Mouse (Mus musculus) midbrain, embryonic 15.5 days (tissue): Measurements from ENCODE around the gene Zfp1. TPM values are rescaled to one million over a fixed set of nuclear protein-coding genes. Genes with fewer than 3 reads are reported as not detected.

Source experiments
- ATAC-seq: fragments of 200-750 bp; cut with Nextera tagmentation; replicated peaks from 2 replicates; pipeline ENCODE4 v1.8.0; 2017; ENCODE audit warnings: moderate TSS enrichment
- H3K27ac ChIP-seq: fragments of 300-500 bp; sonication (generic); 2 replicates; pipeline ENCODE4 v1.5.1; 2015; ENCODE audit warnings: mild to moderate bottlenecking, inconsistent platforms
- H3K27me3 ChIP-seq: fragments of 300-500 bp; sonication (generic); replicated peaks from 2 replicates; pipeline ENCODE4 v1.6.1; 2015; ENCODE audit warnings: inconsistent platforms
- H3K36me3 ChIP-seq: fragments of 300-500 bp; sonication (generic); replicated peaks from 2 replicates; pipeline ENCODE4 v1.6.1; 2015; ENCODE audit warnings: inconsistent platforms
- H3K4me1 ChIP-seq: fragments of 300-500 bp; sonication (generic); 2 replicates; pipeline ENCODE4 v1.6.1; 2015; ENCODE audit warnings: inconsistent platforms
- H3K4me2 ChIP-seq: fragments of 300-500 bp; sonication (generic); 2 replicates; pipeline ENCODE4 v1.6.1; 2015; ENCODE audit warnings: inconsistent platforms, mild to moderate bottlenecking, moderate library complexity
- H3K4me3 ChIP-seq: fragments of 300-500 bp; sonication (generic); 2 replicates; pipeline ENCODE4 v1.5.1; 2015; ENCODE audit warnings: mild to moderate bottlenecking, inconsistent platforms
- H3K9ac ChIP-seq: fragments of 300-500 bp; sonication (generic); 2 replicates; pipeline ENCODE4 v1.6.1; 2015; ENCODE audit warnings: mild to moderate bottlenecking, inconsistent platforms
- H3K9me3 ChIP-seq: fragments of 300-500 bp; sonication (generic); 2 replicates; pipeline ENCODE4 v1.6.1; 2016; ENCODE audit warnings: inconsistent platforms
- WGBS: fragments of 180-500 bp; shearing (Covaris S2); methylation state at CpG from one replicate; pipeline ENCODE4 v1.1.7; 2015; ENCODE audit warnings: mixed read lengths; 5-methylcytosine and 5-hydroxymethylcytosine counted together
- polyA plus RNA-seq: library from polyadenylated mRNA; unstranded; fragments of >200 nt; fragmentation: Nextera tagmentation; extraction: Ambion mirVana; gene quantifications from 2 replicates; pipeline ENCODE4 v1.2.1, GENCODE M21; 2015

Zfp1 gene
- polyA plus RNA-seq, 1 experiment from 2014 or later = 29.1 TPM

- no peaks in the 10 kb centered on the region for H3K27me3 ChIP-seq
- H3K4me2 ChIP-seq = no peak overlapping the region
- H3K4me3 ChIP-seq = no peak overlapping the region
- H3K9me3 ChIP-seq = no peaks in the 10 kb centered on the region
- H3K9ac ChIP-seq = no peak overlapping the region
- H3K4me1 ChIP-seq = no peaks in the 10 kb centered on the region
- no peak overlapping the region for H3K27ac ChIP-seq
- ATAC-seq = no peak
- 33% methylated on average over 9 of the region's 9 CpGs for WGBS
- no peaks in the 10 kb centered on the region for H3K36me3 ChIP-seq
Measured at GRCm38 (mm10) chr8:111682521-111682920, 39.3 kb downstream of the Zfp1 start.

- ATAC-seq = no peak
- WGBS = 88% methylated on average over 13 of the region's 13 CpGs
Measured at GRCm38 (mm10) chr8:111686881-111687280, 43.7 kb downstream of the Zfp1 start.

GRCm38 (mm10) chr8:111690960-111691445 lies 47.8 kb downstream of the Zfp1 start, which contains the start of gene Ctrb1:
Gene Ctrb1, minus strand, starts transcription at chr8:111691010.
- Histone ChIP-seq H3K9ac (no peak within 1 kb of the TSS), H3K36me3 (no peaks in the 10 kb centered on the region), H3K4me2 (no peak within 1 kb of the TSS), H3K27ac (no peak within 1 kb of the TSS), H3K27me3 (no peaks in the 10 kb centered on the region), H3K4me1 (no peaks in the 10 kb centered on the region), H3K9me3 (no peaks in the 10 kb centered on the region), H3K4me3 (no peak within 1 kb of the TSS)
- 87% methylated on average over 2 of the region's 2 CpGs for WGBS
- ATAC-seq = no peak

More at GRCm38 (mm10) chr8:111686881-111687280, 43.7 kb downstream of the Zfp1 start:
- Histone ChIP-seq H3K27me3 (no peaks in the 10 kb centered on the region), H3K9me3 (no peaks in the 10 kb centered on the region), H3K4me3 (no peak overlapping the region), H3K27ac (no peak overlapping the region), H3K4me2 (no peak overlapping the region), H3K4me1 (no peaks in the 10 kb centered on the region), H3K9ac (no peak overlapping the region), H3K36me3 (no peaks in the 10 kb centered on the region)

GRCm38 (mm10) chr8:111693261-111693741 lies 50.1 kb downstream of the Zfp1 start:
- H3K9me3 ChIP-seq = no peaks in the 10 kb centered on the region
- no peak overlapping the region for H3K9ac ChIP-seq
- H3K27ac ChIP-seq = no peak overlapping the region
- no peaks in the 10 kb centered on the region for H3K4me1 ChIP-seq
- H3K4me2 ChIP-seq = no peak overlapping the region
- ATAC-seq = no peak
- no peak overlapping the region for H3K4me3 ChIP-seq
- no peaks in the 10 kb centered on the region for H3K36me3 ChIP-seq
- 63% methylated on average over 6 of the region's 6 CpGs for WGBS
- no peaks in the 10 kb centered on the region for H3K27me3 ChIP-seq

- H3K9me3 ChIP-seq = no peaks in the 10 kb centered on the region
- H3K27me3 ChIP-seq = no peaks in the 10 kb centered on the region
- ATAC-seq = no peak
- H3K4me1 ChIP-seq = no peaks in the 10 kb centered on the region
- no peak overlapping the region for H3K4me3 ChIP-seq
- 80% methylated on average over 7 of the region's 7 CpGs for WGBS
- no peaks in the 10 kb centered on the region for H3K36me3 ChIP-seq
- no peak overlapping the region for H3K9ac ChIP-seq
- no peak overlapping the region for H3K4me2 ChIP-seq
- no peak overlapping the region for H3K27ac ChIP-seq
Measured at GRCm38 (mm10) chr8:111695441-111695840, 52.2 kb downstream of the Zfp1 start.

GRCm38 (mm10) chr8:111697655-111698054 lies 54.5 kb downstream of the Zfp1 start:
- 80% methylated on average over 10 of the region's 10 CpGs for WGBS

GRCm38 (mm10) chr8:111699035-111699434 lies 55.8 kb downstream of the Zfp1 start:
- Histone ChIP-seq H3K27ac (no peak overlapping the region), H3K4me2 (no peak overlapping the region), H3K36me3 (no peaks in the 10 kb centered on the region), H3K27me3 (no peaks in the 10 kb centered on the region), H3K9me3 (no peaks in the 10 kb centered on the region), H3K9ac (no peak overlapping the region), H3K4me1 (no peaks in the 10 kb centered on the region), H3K4me3 (no peak overlapping the region)
- 53% methylated on average over 1 of the region's 1 CpGs for WGBS
- no peak for ATAC-seq

More at GRCm38 (mm10) chr8:111697655-111698054, 54.5 kb downstream of the Zfp1 start:
- H3K27me3 ChIP-seq = no peaks in the 10 kb centered on the region
- no peaks in the 10 kb centered on the region for H3K9me3 ChIP-seq
- H3K36me3 ChIP-seq = no peaks in the 10 kb centered on the region
- H3K27ac ChIP-seq = no peak overlapping the region
- H3K9ac ChIP-seq = no peak overlapping the region
- H3K4me3 ChIP-seq = no peak overlapping the region
- H3K4me2 ChIP-seq = no peak overlapping the region
- no peaks in the 10 kb centered on the region for H3K4me1 ChIP-seq
- no peak for ATAC-seq

- H3K4me2 ChIP-seq = no peak overlapping the region
- no peak overlapping the region for H3K9ac ChIP-seq
- 82% methylated on average over 3 of the region's 3 CpGs for WGBS
- H3K9me3 ChIP-seq = no peaks in the 10 kb centered on the region
- H3K4me3 ChIP-seq = no peak overlapping the region
- H3K4me1 ChIP-seq = no peaks in the 10 kb centered on the region
- no peaks in the 10 kb centered on the region for H3K27me3 ChIP-seq
- ATAC-seq = no peak
- no peak overlapping the region for H3K27ac ChIP-seq
- no peaks in the 10 kb centered on the region for H3K36me3 ChIP-seq
Measured at GRCm38 (mm10) chr8:111700201-111700600, 57.0 kb downstream of the Zfp1 start.

GRCm38 (mm10) chr8:111700740-111701139 lies 57.5 kb downstream of the Zfp1 start:
- WGBS = 91% methylated on average over 5 of the region's 5 CpGs
- no peak overlapping the region for H3K4me2 ChIP-seq
- no peaks in the 10 kb centered on the region for H3K4me1 ChIP-seq
- no peak overlapping the region for H3K27ac ChIP-seq
- H3K36me3 ChIP-seq = no peaks in the 10 kb centered on the region
- ATAC-seq = no peak
- no peaks in the 10 kb centered on the region for H3K9me3 ChIP-seq
- no peaks in the 10 kb centered on the region for H3K27me3 ChIP-seq
- H3K4me3 ChIP-seq = no peak overlapping the region
- no peak overlapping the region for H3K9ac ChIP-seq

- no peak for ATAC-seq
- H3K36me3 ChIP-seq = no peaks in the 10 kb centered on the region
- H3K4me1 ChIP-seq = no peaks in the 10 kb centered on the region
- 81% methylated on average over 9 of the region's 9 CpGs for WGBS
- H3K4me3 ChIP-seq = no peak overlapping the region
- no peak overlapping the region for H3K9ac ChIP-seq
- no peaks in the 10 kb centered on the region for H3K9me3 ChIP-seq
- no peak overlapping the region for H3K4me2 ChIP-seq
- H3K27me3 ChIP-seq = no peaks in the 10 kb centered on the region
- no peak overlapping the region for H3K27ac ChIP-seq
Measured at GRCm38 (mm10) chr8:111701380-111701779, 58.2 kb downstream of the Zfp1 start.

- no peak overlapping the region for H3K4me3 ChIP-seq
- WGBS = 93% methylated on average over 12 of the region's 12 CpGs
- H3K9me3 ChIP-seq = no peaks in the 10 kb centered on the region
- H3K27me3 ChIP-seq = no peaks in the 10 kb centered on the region
- ATAC-seq = no peak
- no peak overlapping the region for H3K4me2 ChIP-seq
- no peaks in the 10 kb centered on the region for H3K4me1 ChIP-seq
- H3K27ac ChIP-seq = no peak overlapping the region
- H3K36me3 ChIP-seq = no peaks in the 10 kb centered on the region; the same call in 1 of the 2 replicates
- no peak overlapping the region for H3K9ac ChIP-seq
Measured at GRCm38 (mm10) chr8:111704585-111704984, 61.4 kb downstream of the Zfp1 start.

GRCm38 (mm10) chr8:111705222-111705621 lies 62.0 kb downstream of the Zfp1 start:
- Histone ChIP-seq H3K9ac (no peak overlapping the region), H3K36me3 (no peaks in the 10 kb centered on the region; the same call in 1 of the 2 replicates), H3K27me3 (no peaks in the 10 kb centered on the region), H3K4me1 (no peaks in the 10 kb centered on the region), H3K27ac (no peak overlapping the region), H3K9me3 (no peaks in the 10 kb centered on the region), H3K4me3 (no peak overlapping the region), H3K4me2 (no peak overlapping the region)
- no peak for ATAC-seq
- WGBS = 79% methylated on average over 3 of the region's 3 CpGs

- H3K27me3 ChIP-seq = no peaks in the 10 kb centered on the region
- H3K4me1 ChIP-seq = no peaks in the 10 kb centered on the region
- H3K9me3 ChIP-seq = no peaks in the 10 kb centered on the region
- no peak for ATAC-seq
- H3K36me3 ChIP-seq = peaks cover 4% of the 10 kb centered on the region; the same call in 1 of the 2 replicates
- no peak overlapping the region for H3K4me2 ChIP-seq
- no peak overlapping the region for H3K27ac ChIP-seq
- H3K9ac ChIP-seq = no peak overlapping the region
- WGBS = 58% methylated on average over 5 of the region's 5 CpGs
- H3K4me3 ChIP-seq = no peak overlapping the region
Measured at GRCm38 (mm10) chr8:111705699-111706098, 62.5 kb downstream of the Zfp1 start.
